Mouse (Mus musculus) kidney, postnatal 0 days (tissue): ENCODE data around the gene Pglyrp2. TPM values are rescaled to one million over a fixed set of nuclear protein-coding genes. Genes with fewer than 3 reads are reported as not detected.

Experiments
- ATAC-seq: fragments of 200-750 bp; cut with Nextera tagmentation; replicated peaks from 2 replicates; pipeline ENCODE4 v1.8.0; 2017; ENCODE audit warnings: low read depth, moderate number of reproducible peaks, moderate TSS enrichment, moderate library complexity; ENCODE audit not compliant: low FRiP score
- DNase-seq: peaks from one replicate; pipeline ENCODE4 v3.0.0-alpha.2; 2016; ENCODE audit warnings: low spot score
- H3K27ac ChIP-seq: fragments of 300-500 bp; sonication (generic); 2 replicates; pipeline ENCODE4 v1.5.1; 2014; ENCODE audit warnings: mild to moderate bottlenecking
- H3K27me3 ChIP-seq: fragments of 300-500 bp; sonication (generic); 2 replicates; pipeline ENCODE4 v1.6.1; 2014; ENCODE audit warnings: low read length, mixed read lengths; ENCODE audit not compliant: insufficient read depth
- H3K36me3 ChIP-seq: fragments of 300-500 bp; sonication (generic); 2 replicates; pipeline ENCODE4 v1.6.1; 2014; ENCODE audit warnings: low read length, mixed read lengths; ENCODE audit not compliant: insufficient read depth
- H3K4me1 ChIP-seq: fragments of 300-500 bp; sonication (generic); replicated peaks from 2 replicates; pipeline ENCODE4 v1.6.1; 2014; ENCODE audit warnings: antibody characterized with exemption, low read length, mixed read lengths; ENCODE audit not compliant: insufficient read depth
- H3K4me2 ChIP-seq: fragments of 300-500 bp; sonication (generic); 2 replicates; pipeline ENCODE4 v1.6.1; 2014; ENCODE audit warnings: mild to moderate bottlenecking, low read length, moderate library complexity, mixed read lengths
- H3K4me3 ChIP-seq: fragments of 300-500 bp; sonication (generic); replicated peaks from 2 replicates; pipeline ENCODE4 v1.5.1; 2014; ENCODE audit warnings: low read depth, low read length
- H3K9ac ChIP-seq: fragments of 300-500 bp; sonication (generic); 2 replicates; pipeline ENCODE4 v1.6.1; 2014; ENCODE audit warnings: low read depth, low read length
- H3K9me3 ChIP-seq: fragments of 300-500 bp; sonication (generic); replicated peaks from 2 replicates; pipeline ENCODE4 v1.6.1; 2016; ENCODE audit warnings: low read length, inconsistent platforms, mixed read lengths
- CTCF ChIP-seq: IDR thresholded peaks from 2 replicates; pipeline ENCODE4 v1.5.1; 2016; ENCODE audit warnings: antibody characterized with exemption, low read depth, mild to moderate bottlenecking, moderate library complexity
- WGBS: fragments of 180-500 bp; shearing (Covaris S2); extraction: QIAGEN DNeasy Blood & Tissue Kit; methylation state at CpG from one replicate; pipeline ENCODE4 v1.1.7; 2014; 5-methylcytosine and 5-hydroxymethylcytosine counted together
- polyA plus RNA-seq: library from polyadenylated mRNA; unstranded; fragments of >200 nt; fragmentation: Nextera tagmentation; extraction: Ambion mirVana; gene quantifications from 2 replicates; pipeline ENCODE4 v1.2.1, GENCODE M21; 2015

The Pglyrp2 gene
- polyA plus RNA-seq, 1 experiment from 2014 or later: not detected

DNA sequence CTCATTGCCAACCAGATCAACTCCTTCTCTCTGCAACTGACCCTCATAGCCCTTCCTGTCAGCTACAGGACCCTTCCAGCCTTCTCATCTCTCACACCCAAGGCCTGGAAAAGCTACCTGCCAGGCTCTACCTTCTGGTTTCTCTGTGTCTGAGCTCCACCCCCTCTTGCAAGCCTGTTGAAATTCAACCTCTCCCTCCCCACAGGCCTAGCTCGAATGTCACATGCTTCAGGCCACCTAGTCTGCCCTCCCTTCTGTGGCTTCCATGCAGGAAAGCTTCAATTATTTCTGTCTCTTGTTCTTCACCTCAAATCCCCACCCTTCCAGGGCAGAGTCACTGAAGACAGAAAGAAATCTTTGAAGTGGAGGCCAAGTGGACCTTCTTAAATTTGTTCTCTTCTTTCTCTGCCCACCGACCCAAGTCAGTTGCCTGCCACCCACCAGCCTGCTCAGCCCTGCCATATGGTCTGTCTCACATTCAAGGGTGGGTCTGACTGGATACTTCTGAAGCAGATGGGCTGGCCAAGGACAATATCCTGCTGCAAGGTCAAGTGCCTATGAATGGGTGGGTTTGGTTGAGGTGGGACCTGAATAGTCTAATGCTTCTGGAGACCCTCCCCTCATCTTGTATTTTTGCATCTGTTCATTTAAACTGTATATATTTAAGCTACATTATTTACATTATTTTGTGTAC lies 27.0 kb upstream of the Pglyrp2 start:
- Histone ChIP-seq H3K27ac (no peak overlapping the region), H3K9me3 (no peaks in the 10 kb centered on the region), H3K4me1 (no peaks in the 10 kb centered on the region), H3K4me3 (no peak overlapping the region), H3K9ac (no peak overlapping the region), H3K36me3 (no peaks in the 10 kb centered on the region), H3K4me2 (no peak overlapping the region), H3K27me3 (no peaks in the 10 kb centered on the region)
- ATAC-seq (no peak), DNase-seq (peak; percentile 62)
- 11% methylated on average over 2 of the region's 2 CpGs for WGBS
- no peak for TF ChIP-seq CTCF

DNA sequence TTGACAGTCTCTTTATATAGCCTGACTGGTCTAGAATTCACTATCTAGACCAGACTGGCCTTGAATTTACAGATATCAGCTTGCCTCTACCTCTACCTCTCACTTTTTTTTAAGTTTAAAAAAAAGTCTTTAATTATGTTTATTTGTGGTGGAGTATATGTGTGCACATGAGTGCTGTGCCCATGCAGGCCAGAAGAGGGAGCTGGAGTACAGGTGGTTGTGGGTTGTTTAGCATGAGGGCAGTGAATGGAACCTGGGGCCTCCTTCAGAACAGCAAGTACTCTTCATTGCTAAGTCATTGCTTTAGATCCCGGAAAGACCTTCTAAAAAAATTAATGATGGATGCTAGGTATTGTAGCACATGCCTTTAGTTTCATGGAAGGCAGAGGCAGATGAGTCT lies 25.1 kb upstream of the Pglyrp2 start:
- 83% methylated on average over 1 of the region's 1 CpGs for WGBS

DNA sequence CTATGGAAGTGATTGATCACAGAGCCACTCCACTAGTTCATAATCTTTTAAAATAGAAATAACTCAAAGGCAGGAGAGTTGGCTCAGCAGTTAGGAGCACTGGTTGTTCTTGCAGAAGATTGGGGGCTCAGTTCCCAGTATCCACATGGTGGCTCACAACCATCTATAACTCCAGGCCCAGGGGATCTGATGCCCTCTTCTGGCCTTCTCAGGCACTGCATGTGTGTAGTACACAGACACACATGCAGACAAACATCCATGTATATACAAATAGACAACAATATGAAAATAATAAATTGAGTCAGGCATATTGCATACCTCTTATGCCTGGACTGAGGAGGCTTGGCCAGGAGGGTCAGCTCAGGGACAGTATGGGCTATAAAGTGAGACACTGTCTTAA lies 23.2 kb upstream of the Pglyrp2 start:
- no peaks in the 10 kb centered on the region for H3K4me1 ChIP-seq
- no peak overlapping the region for H3K4me2 ChIP-seq
- no peak for ATAC-seq
- H3K9me3 ChIP-seq: no peaks in the 10 kb centered on the region
- H3K9ac ChIP-seq: no peak overlapping the region
- H3K36me3 ChIP-seq: no peaks in the 10 kb centered on the region
- H3K27me3 ChIP-seq: no peaks in the 10 kb centered on the region
- no peak overlapping the region for H3K4me3 ChIP-seq
- H3K27ac ChIP-seq: no peak overlapping the region
- no peak for TF ChIP-seq CTCF
- DNase-seq: no peak

More for the DNA sequence above, 25.1 kb upstream of the Pglyrp2 start:
- no peak overlapping the region for H3K27ac ChIP-seq
- TF ChIP-seq CTCF: no peak
- no peaks in the 10 kb centered on the region for H3K9me3 ChIP-seq
- DNase-seq (no peak), ATAC-seq (no peak)
- no peaks in the 10 kb centered on the region for H3K27me3 ChIP-seq
- no peak overlapping the region for H3K9ac ChIP-seq
- H3K4me2 ChIP-seq: no peak overlapping the region
- H3K4me1 ChIP-seq: no peaks in the 10 kb centered on the region
- H3K4me3 ChIP-seq: no peak overlapping the region
- no peaks in the 10 kb centered on the region for H3K36me3 ChIP-seq

DNA sequence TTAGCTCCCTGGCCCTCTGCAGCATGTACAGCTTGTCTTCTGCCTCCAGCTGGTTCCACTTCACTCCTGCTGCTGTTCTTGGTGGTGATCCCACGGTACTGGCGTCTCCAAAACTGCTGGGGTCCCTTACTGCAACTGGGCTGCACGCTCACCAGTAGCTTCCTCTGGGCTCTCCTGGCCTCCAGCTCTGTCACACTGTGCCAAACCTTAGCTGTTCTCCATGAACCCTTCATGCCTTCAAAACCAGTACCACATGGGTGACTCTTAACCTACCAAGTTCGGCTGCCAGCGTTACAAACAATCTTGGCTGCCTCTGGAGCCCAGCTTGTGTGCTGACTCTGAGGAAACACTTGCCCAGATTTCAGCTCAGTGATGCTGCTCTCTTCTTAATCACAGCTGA lies 21.0 kb upstream of the Pglyrp2 start:
- DNase-seq (no peak), ATAC-seq (no peak)
- Histone ChIP-seq H3K4me1 (no peaks in the 10 kb centered on the region), H3K27ac (no peak overlapping the region), H3K36me3 (no peaks in the 10 kb centered on the region), H3K4me2 (no peak overlapping the region), H3K4me3 (no peak overlapping the region), H3K9ac (no peak overlapping the region), H3K9me3 (no peaks in the 10 kb centered on the region), H3K27me3 (no peaks in the 10 kb centered on the region)
- 69% methylated on average over 5 of the region's 5 CpGs for WGBS
- TF ChIP-seq CTCF: no peak

DNA sequence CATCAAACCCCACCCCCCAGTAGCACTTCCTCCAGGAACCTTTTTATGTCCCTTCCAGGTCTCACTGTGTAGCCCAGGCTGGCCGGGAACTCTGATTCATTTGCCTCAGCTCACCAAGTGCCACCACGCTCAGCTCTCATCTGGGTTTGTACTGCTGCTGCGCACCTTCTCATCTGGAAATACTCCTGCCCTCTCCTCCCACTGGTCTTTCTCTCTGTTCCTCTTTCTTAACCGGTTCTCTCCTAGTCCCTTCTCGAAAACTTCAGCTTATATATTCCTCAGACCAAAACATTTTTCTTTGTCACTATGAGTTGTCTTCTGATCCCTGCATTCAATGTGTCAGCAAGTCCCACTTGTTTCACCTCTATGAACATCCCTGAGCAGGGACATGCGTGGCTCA lies 19.3 kb upstream of the Pglyrp2 start:
- Histone ChIP-seq H3K36me3 (no peaks in the 10 kb centered on the region), H3K4me2 (no peak overlapping the region), H3K27me3 (no peaks in the 10 kb centered on the region), H3K9ac (no peak overlapping the region), H3K4me1 (no peaks in the 10 kb centered on the region), H3K27ac (no peak overlapping the region), H3K9me3 (no peaks in the 10 kb centered on the region), H3K4me3 (no peak overlapping the region)
- TF ChIP-seq CTCF: no peak
- no peak for ATAC-seq
- WGBS: 80% methylated on average over 6 of the region's 6 CpGs
- no peak for DNase-seq

DNA sequence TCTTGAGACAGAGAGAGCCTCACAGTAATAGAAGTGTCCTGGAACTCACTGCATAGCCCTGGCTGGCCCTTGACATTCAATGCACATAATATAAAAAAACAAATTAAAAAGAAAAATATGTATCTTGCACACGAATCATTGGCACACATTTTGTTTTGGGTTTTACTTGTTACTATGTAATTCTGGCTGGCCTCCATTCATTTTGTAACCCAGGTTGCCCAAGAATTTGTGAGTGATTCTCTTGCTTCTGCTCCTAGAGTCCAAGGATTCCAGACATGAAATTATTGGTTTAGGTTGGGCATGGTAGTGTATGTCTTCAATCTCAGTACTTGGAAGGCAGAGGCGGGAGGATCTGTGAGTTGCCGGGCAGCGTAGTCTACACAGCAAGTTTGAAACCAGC lies 13.1 kb upstream of the Pglyrp2 start:
- H3K27ac ChIP-seq: no peak overlapping the region
- no peak overlapping the region for H3K4me2 ChIP-seq
- no peaks in the 10 kb centered on the region for H3K4me1 ChIP-seq
- no peak for ATAC-seq
- no peak overlapping the region for H3K9ac ChIP-seq
- no peak for TF ChIP-seq CTCF
- 92% methylated on average over 4 of the region's 4 CpGs for WGBS
- DNase-seq: no peak
- H3K4me3 ChIP-seq: no peak overlapping the region
- H3K27me3 ChIP-seq: no peaks in the 10 kb centered on the region
- H3K9me3 ChIP-seq: no peaks in the 10 kb centered on the region
- no peaks in the 10 kb centered on the region for H3K36me3 ChIP-seq

DNA sequence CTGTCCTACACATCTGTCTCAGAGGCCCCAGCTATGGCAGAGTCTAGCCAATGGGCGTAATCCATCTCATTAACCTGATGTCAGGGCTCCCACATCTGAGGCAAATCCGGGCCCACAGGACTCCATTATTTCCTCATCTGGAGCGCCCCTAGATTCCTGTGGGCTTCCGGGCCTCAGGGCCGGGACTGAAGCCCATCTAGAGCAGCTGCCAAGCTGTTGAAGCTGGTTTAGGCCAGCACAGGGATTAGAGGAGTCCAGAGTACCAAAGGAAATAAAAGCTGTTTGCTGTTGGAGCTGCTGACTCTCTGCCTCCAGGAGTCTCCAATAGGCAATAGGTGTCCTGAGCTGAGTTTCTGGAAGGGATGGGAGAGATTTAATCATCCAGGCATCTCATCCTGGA lies 11.2 kb upstream of the Pglyrp2 start:
- Histone ChIP-seq H3K9ac (no peak overlapping the region), H3K9me3 (no peaks in the 10 kb centered on the region), H3K36me3 (no peaks in the 10 kb centered on the region), H3K27ac (no peak overlapping the region), H3K27me3 (no peaks in the 10 kb centered on the region), H3K4me2 (no peak overlapping the region), H3K4me3 (no peak overlapping the region), H3K4me1 (no peaks in the 10 kb centered on the region)
- WGBS: 45% methylated on average over 5 of the region's 5 CpGs
- DNase-seq (no peak), ATAC-seq (no peak)
- TF ChIP-seq CTCF: no peak
